ENCODE assay signal across 8 mouse cellular contexts in the genomic region with DNA sequence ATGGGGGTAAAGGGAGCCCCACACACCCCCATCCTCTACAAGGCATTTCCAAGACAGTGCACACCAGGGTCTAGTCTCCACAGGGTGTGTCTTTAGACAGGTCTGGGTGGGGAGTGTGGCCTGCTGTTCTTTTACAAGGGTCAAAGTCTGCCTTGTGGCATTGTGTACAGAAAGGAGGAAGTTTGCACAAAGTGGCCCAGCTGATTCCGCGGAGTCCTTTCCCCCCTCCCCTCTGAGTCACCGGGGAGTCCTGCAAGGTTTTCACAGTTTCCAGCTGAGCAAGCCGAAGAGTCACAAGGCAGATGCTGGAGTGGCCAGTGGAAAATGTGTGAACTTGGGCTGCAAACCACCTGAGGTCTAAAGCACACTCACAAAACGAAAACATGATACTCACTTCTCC.
A peak's percentile ranks its signal among the peaks of the same experiment; 100 is the strongest.
DNase-seq lines count a peak whose midpoint lies in the region; ATAC-seq and TF ChIP-seq lines count a peak whose summit lies in the region.

No protein-coding gene starts in this region.

- H3K4me1 ChIP-seq in heart, embryonic 11.5 days (ENCODE audit: control insufficient read depth, insufficient read depth, low read length) = peaks cover 16% of the 10 kb centered on the region
- peaks cover 4% of the 10 kb centered on the region for H3K4me1 ChIP-seq in embryonic facial prominence, embryonic 10.5 days
- H3K4me1 ChIP-seq in midbrain, embryonic 15.5 days = no peaks in the 10 kb centered on the region

- no peak for ATAC-seq in heart, embryonic 11.5 days (replicated peaks; ENCODE audit: insufficient number of reproducible peaks, low FRiP score, low TSS enrichment)
- ATAC-seq in megakaryocyte progenitor cell, adult 5-6 weeks (replicated peaks; ENCODE audit: poor library complexity) = peak; percentile 97
- ATAC-seq in erythroid progenitor cell, adult 5-6 weeks (replicated peaks; ENCODE audit: low FRiP score, poor library complexity, severe bottlenecking) = no peak
- no peak for ATAC-seq in midbrain, embryonic 15.5 days (replicated peaks)

- TF ChIP-seq CTCF in gastrocnemius, adult 2 months (IDR thresholded peaks at IDR 0.05) = no peak

- no peaks in the 10 kb centered on the region for H3K9me3 ChIP-seq in heart, embryonic 11.5 days (replicated peaks; ENCODE audit: control insufficient read depth, low read length)
- H3K9me3 ChIP-seq in embryonic facial prominence, embryonic 10.5 days = no peaks in the 10 kb centered on the region
- no peaks in the 10 kb centered on the region for H3K9me3 ChIP-seq in midbrain, embryonic 15.5 days

- H3K27me3 ChIP-seq in heart, embryonic 11.5 days (ENCODE audit: control insufficient read depth, insufficient read depth, low read length) = no peaks in the 10 kb centered on the region
- H3K27me3 ChIP-seq in embryonic facial prominence, embryonic 10.5 days (replicated peaks; ENCODE audit: low read depth, poor library complexity, severe bottlenecking) = no peaks in the 10 kb centered on the region
- no peaks in the 10 kb centered on the region for H3K27me3 ChIP-seq in midbrain, embryonic 15.5 days (replicated peaks)

- peak overlapping the region; percentile 16 for H3K4me2 ChIP-seq in heart, embryonic 11.5 days
- no peak overlapping the region for H3K4me2 ChIP-seq in midbrain, embryonic 15.5 days

- no peaks in the 10 kb centered on the region for H3K36me3 ChIP-seq in heart, embryonic 11.5 days (ENCODE audit: control insufficient read depth, insufficient read depth, low read length)
- H3K36me3 ChIP-seq in embryonic facial prominence, embryonic 10.5 days (replicated peaks) = no peaks in the 10 kb centered on the region
- no peaks in the 10 kb centered on the region for H3K36me3 ChIP-seq in midbrain, embryonic 15.5 days (replicated peaks)

- WGBS in heart, embryonic 11.5 days (ENCODE audit: insufficient replicate concordance) = 35% methylated on average over 5 of the region's 5 CpGs
- WGBS in embryonic facial prominence, embryonic 10.5 days = 59% methylated on average over 5 of the region's 5 CpGs
- WGBS in midbrain, embryonic 15.5 days = 61% methylated on average over 5 of the region's 5 CpGs

- H3K4me3 ChIP-seq in heart, embryonic 11.5 days (ENCODE audit: low read depth, low read length) = no peak overlapping the region
- no peak overlapping the region for H3K4me3 ChIP-seq in embryonic facial prominence, embryonic 10.5 days
- H3K4me3 ChIP-seq in midbrain, embryonic 15.5 days = no peak overlapping the region
- H3K4me3 ChIP-seq in gastrocnemius, adult 2 months = no peak overlapping the region

- DNase-seq in ZHBTc4 (ENCODE audit: low read depth, low spot score) = peak; percentile 36
- peak; percentile 19 to 72 for DNase-seq in kidney, postnatal 25 days
- no peak for DNase-seq in embryonic facial prominence, embryonic 10.5 days (ENCODE audit: low spot score)
- DNase-seq in gastrocnemius, adult 2 months = no peak

- no peak overlapping the region for H3K27ac ChIP-seq in heart, embryonic 11.5 days (ENCODE audit: low read depth, low read length)
- no peak overlapping the region for H3K27ac ChIP-seq in embryonic facial prominence, embryonic 10.5 days (replicated peaks)
- H3K27ac ChIP-seq in midbrain, embryonic 15.5 days = no peak overlapping the region
- H3K27ac ChIP-seq in gastrocnemius, adult 2 months = no peak overlapping the region

- no peak overlapping the region for H3K9ac ChIP-seq in heart, embryonic 11.5 days (ENCODE audit: low read depth, low read length)
- H3K9ac ChIP-seq in midbrain, embryonic 15.5 days = no peak overlapping the region

- intact Hi-C loops in gastrocnemius, adult 2 months (cut with DNase I) = loop anchor here (5.0 kb wide), 1 partner anchor 63 kb away; no protein-coding TSS in a partner anchor

Comparison
In these comparisons a context has a peak if more than half of its experiments do, and no peak if none do; other contexts are left out.
1. DNase-seq: peak in ZHBTc4 (single experiment) and kidney, postnatal 25 days (2 of 2); none in embryonic facial prominence, embryonic 10.5 days (single experiment) and gastrocnemius, adult 2 months (single experiment).